Comparison of ENCODE assay signal across 7 mouse cellular contexts in genomic region chr9:61914203-61914916, GRCm38 (mm10). TPM values are rescaled to one million over a fixed set of nuclear protein-coding genes. Genes with fewer than 3 reads are reported as not detected.
DNase-seq lines count a peak whose midpoint lies in the region; ATAC-seq lines count a peak whose summit lies in the region.

Gene Rplp1 (minus strand): TSS chr9:61914542.

- H3K9me3 ChIP-seq in embryonic facial prominence, embryonic 12.5 days: no peaks in the 10 kb centered on the region
- no peaks in the 10 kb centered on the region for H3K9me3 ChIP-seq in limb, embryonic 11.5 days (ENCODE audit: control insufficient read depth, low read length)
- H3K9me3 ChIP-seq in midbrain, embryonic 14.5 days (ENCODE audit: control insufficient read depth, low read length): no peaks in the 10 kb centered on the region

- H3K4me3 ChIP-seq in embryonic facial prominence, embryonic 12.5 days: peak within 1 kb of the TSS; percentile 86
- H3K4me3 ChIP-seq in limb, embryonic 11.5 days (ENCODE audit: low read depth, low read length): peak within 1 kb of the TSS; percentile 93
- peak within 1 kb of the TSS; percentile 50 for H3K4me3 ChIP-seq in midbrain, embryonic 14.5 days (replicated peaks; ENCODE audit: low read depth, low read length)

- DNase-seq in adrenal gland, postnatal 25 days: peak; percentile 95
- peak; percentile 100 for DNase-seq in heart, adult 11 months
- peak; percentile 97 for DNase-seq in kidney, adult 18-20 months
- DNase-seq in limb, embryonic 11.5 days (ENCODE audit: low spot score): peak; percentile 96
- peak; percentile 98 for DNase-seq in midbrain, embryonic 14.5 days
- DNase-seq in spleen, adult 18-20 months: peak; percentile 92

- H3K4me1 ChIP-seq in embryonic facial prominence, embryonic 12.5 days: peaks cover 19% of the 10 kb centered on the region
- H3K4me1 ChIP-seq in limb, embryonic 11.5 days (ENCODE audit: control insufficient read depth, insufficient read depth, low read length): peaks cover 4% of the 10 kb centered on the region; the same call in 1 of the 2 replicates
- H3K4me1 ChIP-seq in midbrain, embryonic 14.5 days (ENCODE audit: control insufficient read depth, insufficient read depth, low read length): peaks cover 12% of the 10 kb centered on the region

- peak within 1 kb of the TSS; percentile 85 for H3K4me2 ChIP-seq in embryonic facial prominence, embryonic 12.5 days (replicated peaks)
- peak within 1 kb of the TSS; percentile 84 for H3K4me2 ChIP-seq in limb, embryonic 11.5 days (ENCODE audit: low read depth, severe bottlenecking)
- H3K4me2 ChIP-seq in midbrain, embryonic 14.5 days (ENCODE audit: low read length): peak within 1 kb of the TSS; percentile 82

- ATAC-seq in embryonic facial prominence, embryonic 12.5 days (ENCODE audit: insufficient number of reproducible peaks, insufficient read depth, low FRiP score, low TSS enrichment): peak; percentile 90
- peak; percentile 90 for ATAC-seq in limb, embryonic 11.5 days (ENCODE audit: insufficient number of reproducible peaks, low FRiP score, low TSS enrichment, low read depth)
- peak; percentile 96 for ATAC-seq in midbrain, embryonic 14.5 days (ENCODE audit: low FRiP score, low TSS enrichment)

- H3K36me3 ChIP-seq in embryonic facial prominence, embryonic 12.5 days: peaks cover 54% of the 10 kb centered on the region
- H3K36me3 ChIP-seq in limb, embryonic 11.5 days (ENCODE audit: control insufficient read depth, insufficient read depth, low read length): peaks cover 22% of the 10 kb centered on the region
- H3K36me3 ChIP-seq in midbrain, embryonic 14.5 days (ENCODE audit: control insufficient read depth, insufficient read depth, low read length): peaks cover 23% of the 10 kb centered on the region

- under 1% methylated on average over 70 of the region's 70 CpGs for WGBS in embryonic facial prominence, embryonic 12.5 days
- WGBS in limb, embryonic 11.5 days: under 1% methylated on average over 68 of the region's 70 CpGs
- under 1% methylated on average over 65 of the region's 70 CpGs for WGBS in midbrain, embryonic 14.5 days

- peak within 1 kb of the TSS; percentile 95 for H3K27ac ChIP-seq in embryonic facial prominence, embryonic 12.5 days
- peak within 1 kb of the TSS; percentile 83 for H3K27ac ChIP-seq in limb, embryonic 11.5 days (replicated peaks; ENCODE audit: low read depth, low read length)
- H3K27ac ChIP-seq in midbrain, embryonic 14.5 days (replicated peaks; ENCODE audit: low read depth, low read length): peak within 1 kb of the TSS; percentile 92

- peak within 1 kb of the TSS; percentile 84 for H3K9ac ChIP-seq in embryonic facial prominence, embryonic 12.5 days
- peak within 1 kb of the TSS; percentile 90 for H3K9ac ChIP-seq in limb, embryonic 11.5 days (ENCODE audit: low read length)
- peak within 1 kb of the TSS; percentile 57 for H3K9ac ChIP-seq in midbrain, embryonic 14.5 days (replicated peaks; ENCODE audit: low read length)

- H3K27me3 ChIP-seq in embryonic facial prominence, embryonic 12.5 days: no peaks in the 10 kb centered on the region
- no peaks in the 10 kb centered on the region for H3K27me3 ChIP-seq in limb, embryonic 11.5 days (ENCODE audit: control insufficient read depth, insufficient read depth, low read length)
- H3K27me3 ChIP-seq in midbrain, embryonic 14.5 days (ENCODE audit: control insufficient read depth, insufficient read depth, low read length): no peaks in the 10 kb centered on the region

RNA-seq across cellular contexts. Expression of gene Rplp1, which starts in this region (rescaled TPM):
- total RNA-seq in adrenal gland, postnatal 25 days (2021): 1,828 and 1,881 TPM in 2 replicates
- polyA plus RNA-seq in embryonic facial prominence, embryonic 12.5 days (2016; fragmentation: Nextera tagmentation; extraction: Ambion mirVana): 1,059 and 1,095 TPM in 2 replicates
- polyA plus RNA-seq in limb, embryonic 11.5 days (2014; fragmentation: Nextera tagmentation; extraction: Ambion mirVana): 1,214 and 1,288 TPM in 2 replicates
- 935 and 1,231 TPM in 2 replicates for polyA plus RNA-seq in midbrain, embryonic 14.5 days (2014; fragmentation: Nextera tagmentation; extraction: Ambion mirVana)

Comparison
In these comparisons a context has a peak if more than half of its experiments do, and no peak if none do; other contexts are left out.
1. Peak in every context shown above with its lines: DNase-seq, ATAC-seq, H3K4me3 ChIP-seq and H3K27ac ChIP-seq.